Mouse (Mus musculus) MEL (cell line): ENCODE data around the gene Muc13.

ENCODE experiments used
- CTCF ChIP-seq, 3 experiments: IDR thresholded peaks in 2 of 3; conservative IDR thresholded peaks in 1 of 3; 2 replicates each; pipeline ENCODE4 v1.5.1; 2011 to 2012; ENCODE audit warnings: low read length in 3 of 3, low read depth in 2 of 3, mild to moderate bottlenecking in 2 of 3, improper control_type of control experiment in 1 of 3, inconsistent platforms in 1 of 3, mixed read lengths in 1 of 3, moderate library complexity in 1 of 3; ENCODE audit not compliant: control insufficient read depth in 1 of 3, insufficient read depth in 1 of 3, poor library complexity in 1 of 3, severe bottlenecking in 1 of 3
- E2F4 ChIP-seq: IDR thresholded peaks from 2 replicates; pipeline ENCODE4 v1.6.1; 2011; ENCODE audit warnings: low read depth, low read length, improper control_type of control experiment, borderline replicate concordance
- ETS1 ChIP-seq: IDR thresholded peaks from 2 replicates; pipeline ENCODE4 v1.6.1; 2012; ENCODE audit warnings: low read depth, mild to moderate bottlenecking, inconsistent platforms, low read length, improper control_type of control experiment, moderate library complexity
- GATA1 ChIP-seq: IDR thresholded peaks from 2 replicates; pipeline ENCODE4 v1.6.1; 2011; ENCODE audit warnings: low read depth, low read length, improper control_type of control experiment
- MAX ChIP-seq: IDR thresholded peaks from 2 replicates; pipeline ENCODE4 v1.6.1; 2011; ENCODE audit warnings: low read length, improper control_type of control experiment
- MAZ ChIP-seq: IDR thresholded peaks from 2 replicates; pipeline ENCODE4 v1.6.1; 2012; ENCODE audit warnings: low read depth, mild to moderate bottlenecking, inconsistent platforms, low read length, improper control_type of control experiment
- POLR2A ChIP-seq, 2 experiments: IDR thresholded peaks; 2 replicates each; pipeline ENCODE4 v1.6.1; 2011 to 2012; ENCODE audit warnings: low read length in 2 of 2, mild to moderate bottlenecking in 2 of 2, control low read depth in 1 of 2, improper control_type of control experiment in 1 of 2, low read depth in 1 of 2, moderate library complexity in 1 of 2; ENCODE audit not compliant: control insufficient read depth in 1 of 2, insufficient read depth in 1 of 2, poor library complexity in 1 of 2
- POLR2AphosphoS2 ChIP-seq: IDR thresholded peaks from 2 replicates; pipeline ENCODE4 v1.6.1; 2011; ENCODE audit warnings: low read length, improper control_type of control experiment
- TAL1 ChIP-seq: IDR thresholded peaks from 2 replicates; pipeline ENCODE4 v1.6.1; 2012; ENCODE audit warnings: mild to moderate bottlenecking, inconsistent platforms, low read length, moderate library complexity, mixed read lengths
- UBTF ChIP-seq: IDR thresholded peaks from 2 replicates; pipeline ENCODE4 v1.6.1; 2012; ENCODE audit warnings: low read depth, mild to moderate bottlenecking, inconsistent platforms, low read length, improper control_type of control experiment, moderate library complexity, borderline replicate concordance; ENCODE audit not compliant: insufficient read depth
- ZMIZ1 ChIP-seq: IDR thresholded peaks from 2 replicates; pipeline ENCODE4 v1.6.1; 2012; ENCODE audit warnings: low read depth, mild to moderate bottlenecking, inconsistent platforms, low read length, improper control_type of control experiment, moderate library complexity

DNA sequence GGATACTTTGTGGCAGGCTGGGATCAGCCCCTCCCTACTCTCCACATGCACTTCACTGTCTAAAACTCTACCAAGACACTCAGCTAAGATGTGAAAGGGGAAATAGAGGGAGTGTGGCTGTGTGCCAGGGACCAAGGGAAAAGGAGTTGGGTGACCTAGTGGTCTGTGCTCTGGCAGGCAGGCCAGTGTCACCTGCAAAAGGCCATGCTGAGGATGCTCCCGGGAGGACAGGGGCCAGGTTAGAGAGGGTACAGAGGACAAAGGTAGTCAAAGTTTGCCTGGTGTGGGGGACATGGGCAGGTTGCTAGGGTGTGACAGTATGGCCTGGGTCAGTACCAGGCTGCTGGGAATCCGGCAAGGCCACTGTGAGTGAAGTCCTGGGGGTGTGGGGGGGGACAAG lies 64.9 kb downstream of the Muc13 start:
- no peak for TF ChIP-seq POLR2AphosphoS2
- TF ChIP-seq CTCF (IDR thresholded peaks at IDR 0.05 in 2 of 3, conservative IDR thresholded peaks at IDR 0.05 in 1 of 3; ENCODE audit: control insufficient read depth in 1 of 3, insufficient read depth in 1 of 3, low read depth in 2 of 3, low read length in 3 of 3, poor library complexity in 1 of 3, severe bottlenecking in 1 of 3), result no peak
- TF ChIP-seq ETS1, result no peak
- TF ChIP-seq TAL1, result no peak
- TF ChIP-seq GATA1, result no peak
- TF ChIP-seq MAZ, result no peak
- TF ChIP-seq UBTF, result no peak
- TF ChIP-seq POLR2A (IDR thresholded peaks at IDR 0.05; ENCODE audit: control insufficient read depth in 1 of 2, insufficient read depth in 1 of 2, low read depth in 1 of 2, low read length in 2 of 2, poor library complexity in 1 of 2), result no peak
- no peak for TF ChIP-seq E2F4
- TF ChIP-seq MAX, result no peak
- no peak for TF ChIP-seq ZMIZ1
